Mouse (Mus musculus): ENCODE measurements around the gene Apoa5. TPM values are rescaled to one million over a fixed set of nuclear protein-coding genes. Genes with fewer than 3 reads are reported as not detected.

Gene Apoa5
- 38.7 and 48.7 TPM in 2 replicates for polyA plus RNA-seq (2012; rRNA removed)

GRCm38 (mm10) chr9:46268343-46268873 lies at the start of gene Apoa5:
Apoa5 (plus strand) TSS chr9:46268633.

GRCm38 (mm10) chr9:46228491-46228890 lies 39.9 kb upstream of the Apoa5 start, which contains the start of gene Apoa1:
Apoa1 (plus strand) TSS chr9:46228580.

GRCm38 (mm10) chr9:46235596-46235648 lies 33.0 kb upstream of the Apoa5 start, which contains the start of gene Apoc3:
Apoc3 (minus strand) TSS chr9:46235636.

GRCm38 (mm10) chr9:46240526-46241153 lies 27.8 kb upstream of the Apoa5 start, which contains the start of gene Apoa4:
Apoa4 (plus strand) TSS chr9:46240696.

GRCm38 (mm10) chr9:46272677-46273454 lies 4.4 kb downstream of the Apoa5 start, which contains the start of gene Zpr1:
Zpr1 (plus strand) TSS chr9:46273064.

GRCm38 (mm10) chr9:46282631-46283436 lies 14.4 kb downstream of the Apoa5 start, which contains the start of gene Bud13:
Bud13 (plus strand) TSS chr9:46283008.

GRCm38 (mm10) chr9:46319886-46320285 lies 51.5 kb downstream of the Apoa5 start, which contains the start of gene 4931429L15Rik:
4931429L15Rik (minus strand) TSS chr9:46319986.

Other genes with a start within 250 kb of the Apoa5 start
- 7,361 and 8,452 TPM in 2 replicates for gene Apoa1, start 40.1 kb upstream of the Apoa5 start, polyA plus RNA-seq (2012; rRNA removed)
- gene Apoc3, start 33.0 kb upstream of the Apoa5 start, polyA plus RNA-seq (2012; rRNA removed) = 93.8 and 124 TPM in 2 replicates
- 4.2 and 21.2 TPM in 2 replicates for gene Apoa4, start 27.9 kb upstream of the Apoa5 start, polyA plus RNA-seq (2012; rRNA removed)
- 15.8 and 16.7 TPM in 2 replicates for gene Zpr1, start 4.4 kb downstream of the Apoa5 start, polyA plus RNA-seq (2012; rRNA removed)
- gene Bud13, start 14.4 kb downstream of the Apoa5 start, polyA plus RNA-seq (2012; rRNA removed) = 4.0 and 4.5 TPM in 2 replicates
- gene 4931429L15Rik, start 51.4 kb downstream of the Apoa5 start, polyA plus RNA-seq (2012; rRNA removed) = not detected in 2 replicates

Measured in liver, embryonic 18 days (tissue).